Comparison of ENCODE assay signal across 28 mouse cellular contexts in the genomic region with DNA sequence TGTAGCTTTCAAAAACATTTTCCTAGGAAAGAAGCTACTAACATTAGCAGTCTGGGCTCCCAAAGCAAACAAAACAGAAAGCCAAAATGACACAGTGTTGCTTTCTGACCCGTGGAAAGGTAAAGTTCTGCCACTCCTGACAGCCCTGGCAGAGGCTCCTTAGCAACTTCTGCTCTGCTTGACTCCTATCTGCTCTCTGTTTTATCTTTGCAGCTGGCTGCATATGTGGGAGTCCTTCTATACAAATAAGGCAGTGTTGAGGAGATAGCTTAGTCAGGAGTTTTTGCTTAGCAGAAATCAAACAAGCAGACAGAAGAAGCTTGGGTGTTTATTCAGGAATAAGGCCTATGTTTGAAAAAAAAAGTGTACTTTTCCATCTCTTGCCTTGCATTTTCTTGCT. TPM values are rescaled to one million over a fixed set of nuclear protein-coding genes. Genes with fewer than 3 reads are reported as not detected.
"Had no signal": no experiment of that assay in that cellular context is flagged by ENCODE, and none has a peak within 500 bp of the region (broad histone marks: within the 10 kb centered on the region; RNA-seq: fewer than 3 reads in every experiment).

No protein-coding gene starts in this region.

- H3K36me3 ChIP-seq: embryonic facial prominence, embryonic 10.5 days; embryonic facial prominence, embryonic 12.5 days; embryonic facial prominence, embryonic 13.5 days; embryonic facial prominence, embryonic 15.5 days; forebrain, embryonic 10.5 days; forebrain, embryonic 12.5 days had no signal

- DNase-seq: cerebellum, adult 2 months; cerebellum, adult 8-10 months; cerebellum, adult 9-10 months; cerebellum, adult 9-11 months; cerebellum, postnatal 10 days; cerebellum, postnatal 14 days; cerebellum, postnatal 25 days; cerebellum, postnatal 36 days; embryo, embryonic 11 days; forebrain, postnatal 0 days; gastrocnemius, adult 2 months; gastrocnemius, postnatal 10 days; gastrocnemius, postnatal 14 days; gastrocnemius, postnatal 25 days; gastrocnemius, postnatal 36 days; heart, adult 11 months; heart, adult 18-20 months had no signal

- H3K9ac ChIP-seq: embryonic facial prominence, embryonic 12.5 days; embryonic facial prominence, embryonic 13.5 days; embryonic facial prominence, embryonic 15.5 days; forebrain, embryonic 12.5 days; forebrain, embryonic 13.5 days; forebrain, embryonic 15.5 days; forebrain, postnatal 0 days had no signal

- ATAC-seq: forebrain, embryonic 13.5 days; forebrain, embryonic 14.5 days; forebrain, embryonic 15.5 days; forebrain, embryonic 16.5 days; forebrain, postnatal 0 days had no signal

- H3K4me1 ChIP-seq: embryonic facial prominence, embryonic 10.5 days; embryonic facial prominence, embryonic 12.5 days; embryonic facial prominence, embryonic 13.5 days; embryonic facial prominence, embryonic 15.5 days; forebrain, embryonic 10.5 days; forebrain, embryonic 12.5 days; forebrain, embryonic 13.5 days; forebrain, embryonic 15.5 days had no signal

- H3K4me3 ChIP-seq: embryonic facial prominence, embryonic 10.5 days; embryonic facial prominence, embryonic 12.5 days; embryonic facial prominence, embryonic 13.5 days; embryonic facial prominence, embryonic 15.5 days; erythroblast, embryonic 14.5 days; forebrain, embryonic 10.5 days; forebrain, embryonic 12.5 days; forebrain, embryonic 13.5 days; forebrain, embryonic 15.5 days; gastrocnemius, adult 2 months had no signal

- H3K9me3 ChIP-seq: embryonic facial prominence, embryonic 10.5 days; embryonic facial prominence, embryonic 12.5 days; embryonic facial prominence, embryonic 13.5 days; embryonic facial prominence, embryonic 15.5 days; forebrain, embryonic 10.5 days; forebrain, embryonic 12.5 days; forebrain, embryonic 13.5 days; forebrain, embryonic 15.5 days had no signal

- H3K27ac ChIP-seq: embryonic facial prominence, embryonic 10.5 days; embryonic facial prominence, embryonic 12.5 days; embryonic facial prominence, embryonic 13.5 days; embryonic facial prominence, embryonic 15.5 days; forebrain, embryonic 10.5 days; forebrain, embryonic 12.5 days; forebrain, embryonic 13.5 days; forebrain, embryonic 15.5 days; gastrocnemius, adult 2 months had no signal

- H3K4me2 ChIP-seq: embryonic facial prominence, embryonic 12.5 days; embryonic facial prominence, embryonic 13.5 days; embryonic facial prominence, embryonic 15.5 days; forebrain, embryonic 12.5 days; forebrain, embryonic 13.5 days; forebrain, embryonic 15.5 days had no signal

- H3K27me3 ChIP-seq: embryonic facial prominence, embryonic 12.5 days; embryonic facial prominence, embryonic 13.5 days; embryonic facial prominence, embryonic 15.5 days; forebrain, embryonic 12.5 days; forebrain, embryonic 13.5 days; forebrain, embryonic 15.5 days had no signal

RNA-seq across cellular contexts. Expression of a gene that starts 57.8 kb away (rescaled TPM):
- polyA plus RNA-seq: erythroblast, embryonic 14.5 days had no signal
